Mouse (Mus musculus): ENCODE measurements around the gene Lrrc57.
"Not testable (repeated sequence)": the region's sequence is repeated elsewhere in the genome, so short reads cannot be mapped to it uniquely, and the experiment has no call there.

Gene Lrrc57

GRCm38 (mm10) chr2:120599506-120599905 lies 9.8 kb downstream of the Lrrc57 start:
- no peak for DNase-seq (ENCODE audit: low spot score)

GRCm38 (mm10) chr2:120597734-120598133 lies 11.6 kb downstream of the Lrrc57 start:
- no peak for DNase-seq (ENCODE audit: low spot score)

- DNase-seq (ENCODE audit: low spot score): no peak
These were observed 17.1 kb downstream of the Lrrc57 start for GRCm38 (mm10) chr2:120592227-120592626.

GRCm38 (mm10) chr2:120589759-120590158 lies 19.6 kb downstream of the Lrrc57 start:
- DNase-seq (ENCODE audit: low spot score): no peak

- no peak for DNase-seq (ENCODE audit: low spot score)
These were observed 31.0 kb downstream of the Lrrc57 start for GRCm38 (mm10) chr2:120578286-120578685.

- no peak for DNase-seq (ENCODE audit: low spot score)
These were observed 31.5 kb downstream of the Lrrc57 start for GRCm38 (mm10) chr2:120577799-120578198.

GRCm38 (mm10) chr2:120575978-120576377 lies 33.3 kb downstream of the Lrrc57 start:
- no peak for DNase-seq (ENCODE audit: low spot score)

GRCm38 (mm10) chr2:120575121-120575520 lies 34.2 kb downstream of the Lrrc57 start:
- no peak for DNase-seq (ENCODE audit: low spot score)

GRCm38 (mm10) chr2:120572161-120572560 lies 37.2 kb downstream of the Lrrc57 start:
- not testable (repeated sequence) for DNase-seq (ENCODE audit: low spot score)

GRCm38 (mm10) chr2:120571081-120571480 lies 38.2 kb downstream of the Lrrc57 start:
- DNase-seq (ENCODE audit: low spot score): no peak

- DNase-seq (ENCODE audit: low spot score): no peak
These were observed 41.5 kb downstream of the Lrrc57 start for GRCm38 (mm10) chr2:120567798-120568320.

- DNase-seq (ENCODE audit: low spot score): peak; percentile 96
These were observed 42.2 kb downstream of the Lrrc57 start, which contains the start of gene Snap23 for GRCm38 (mm10) chr2:120566886-120567797. Gene Snap23, plus strand, starts transcription at chr2:120567671.

- DNase-seq (ENCODE audit: low spot score): no peak
These were observed 44.0 kb downstream of the Lrrc57 start for GRCm38 (mm10) chr2:120565363-120565762.

GRCm38 (mm10) chr2:120564548-120565188 lies 44.7 kb downstream of the Lrrc57 start:
- not testable (repeated sequence) for DNase-seq (ENCODE audit: low spot score)

- peak; percentile 86 for DNase-seq (ENCODE audit: low spot score)
These were observed 45.9 kb downstream of the Lrrc57 start, which contains the start of gene Zfp106 for GRCm38 (mm10) chr2:120563235-120563990. Gene Zfp106, minus strand, starts transcription at chr2:120563843.

- peak; percentile 9 for DNase-seq (ENCODE audit: low spot score)
These were observed 46.5 kb downstream of the Lrrc57 start for GRCm38 (mm10) chr2:120562859-120563234.

GRCm38 (mm10) chr2:120561524-120561923 lies 47.8 kb downstream of the Lrrc57 start:
- no peak for DNase-seq (ENCODE audit: low spot score)

GRCm38 (mm10) chr2:120558813-120559212 lies 50.5 kb downstream of the Lrrc57 start:
- no peak for DNase-seq (ENCODE audit: low spot score)

GRCm38 (mm10) chr2:120556868-120557267 lies 52.5 kb downstream of the Lrrc57 start:
- no peak for DNase-seq (ENCODE audit: low spot score)
